Mouse (Mus musculus) inflammation-experienced regulatory T-cells, adult 6 months (primary cell): ENCODE data around the gene Olfr342. TPM values are rescaled to one million over a fixed set of nuclear protein-coding genes. Genes with fewer than 3 reads are reported as not detected.

ENCODE experiments used
- ATAC-seq: one replicate; pipeline ENCODE4 v1.8.0; 2017
- polyA plus RNA-seq, 3 experiments: library from polyadenylated mRNA; unstranded; fragments of 100-300 nt; shearing (Covaris generic); gene quantifications; one replicate each; pipeline ENCODE4 v1.2.1; 2017

Gene Olfr342
- polyA plus RNA-seq: not detected

- no peak for ATAC-seq
Measured at GRCm38 (mm10) chr2:36524698-36525097, at the start of gene Olfr342. TSS of gene Olfr342 (plus strand) at chr2:36524998.

GRCm38 (mm10) chr2:36482368-36482767 is 42.4 kb upstream of the Olfr342 start, which contains the start of gene Olfr341:
TSS of gene Olfr341 (minus strand) at chr2:36482468.
- no peak for ATAC-seq

GRCm38 (mm10) chr2:36565156-36565555 is 40.4 kb downstream of the Olfr342 start:
- no peak for ATAC-seq

- ATAC-seq: no peak
Measured at GRCm38 (mm10) chr2:36566362-36566761, 41.6 kb downstream of the Olfr342 start, which contains the start of gene Olfr344. TSS of gene Olfr344 (plus strand) at chr2:36566662.

GRCm38 (mm10) chr2:36567022-36567421 is 42.2 kb downstream of the Olfr342 start:
- no peak for ATAC-seq

GRCm38 (mm10) chr2:36567845-36568244 is 43.0 kb downstream of the Olfr342 start:
- no peak for ATAC-seq

Other genes with a start within 250 kb of the Olfr342 start
- under 1 TPM in 2 of 3 experiments, not detected in 1; 0.12 to 0.13 TPM for gene Olfr338, start 151.5 kb upstream of the Olfr342 start, polyA plus RNA-seq
- gene Olfr339, start 106.1 kb upstream of the Olfr342 start, polyA plus RNA-seq: not detected
- not detected for gene Olfr340, start 72.4 kb upstream of the Olfr342 start, polyA plus RNA-seq
- under 1 TPM in 1 of 3 experiments, not detected in 2; 0.30 TPM for gene Olfr341, start 42.5 kb upstream of the Olfr342 start, polyA plus RNA-seq
- under 1 TPM in 1 of 3 experiments, not detected in 2; 0.05 TPM for gene Olfr344, start 41.7 kb downstream of the Olfr342 start, polyA plus RNA-seq
- not detected for gene Olfr345, start 115.0 kb downstream of the Olfr342 start, polyA plus RNA-seq
- under 1 TPM in 1 of 3 experiments, not detected in 2; 0.16 TPM for gene Olfr346, start 160.8 kb downstream of the Olfr342 start, polyA plus RNA-seq
- not detected for gene Olfr347, start 206.9 kb downstream of the Olfr342 start, polyA plus RNA-seq